Mouse (Mus musculus) liver, embryonic 11.5 days (tissue): ENCODE data around the gene Pacsin2. TPM values are rescaled to one million over a fixed set of nuclear protein-coding genes. Genes with fewer than 3 reads are reported as not detected.

Experiments
- ATAC-seq: fragments of 200-750 bp; cut with Nextera tagmentation; replicated peaks from 2 replicates; pipeline ENCODE4 v1.8.0; 2017; ENCODE audit warnings: moderate number of reproducible peaks, mild to moderate bottlenecking, moderate TSS enrichment, moderate library complexity; ENCODE audit not compliant: low FRiP score
- DNase-seq: peaks from one replicate; pipeline ENCODE4 v3.0.0-alpha.2; 2017; ENCODE audit warnings: low spot score
- H3K27ac ChIP-seq: fragments of 300-500 bp; sonication (generic); 2 replicates; pipeline ENCODE4 v1.5.1; 2014; ENCODE audit warnings: mild to moderate bottlenecking, low read depth, low read length, control low read depth
- H3K27me3 ChIP-seq: fragments of 300-500 bp; sonication (generic); replicated peaks from 2 replicates; pipeline ENCODE4 v1.6.1; 2014; ENCODE audit warnings: low read length, mixed read lengths; ENCODE audit not compliant: control insufficient read depth, insufficient read depth
- H3K36me3 ChIP-seq: fragments of 300-500 bp; sonication (generic); 2 replicates; pipeline ENCODE4 v1.6.1; 2014; ENCODE audit warnings: mild to moderate bottlenecking, low read length, moderate library complexity, mixed read lengths; ENCODE audit not compliant: control insufficient read depth, insufficient read depth
- H3K4me1 ChIP-seq: fragments of 300-500 bp; sonication (generic); replicated peaks from 2 replicates; pipeline ENCODE4 v1.6.1; 2014; ENCODE audit warnings: low read length, mixed read lengths; ENCODE audit not compliant: control insufficient read depth, insufficient read depth
- H3K4me2 ChIP-seq: fragments of 300-500 bp; sonication (generic); 2 replicates; pipeline ENCODE4 v1.6.1; 2014; ENCODE audit warnings: mild to moderate bottlenecking, control low read depth, moderate library complexity
- H3K4me3 ChIP-seq: fragments of 300-500 bp; sonication (generic); 2 replicates; pipeline ENCODE4 v1.5.1; 2014; ENCODE audit warnings: low read depth, low read length, control low read depth
- H3K9ac ChIP-seq: fragments of 300-500 bp; sonication (generic); 2 replicates; pipeline ENCODE4 v1.6.1; 2014; ENCODE audit warnings: low read depth, low read length, control low read depth
- H3K9me3 ChIP-seq: fragments of 300-500 bp; sonication (generic); 2 replicates; pipeline ENCODE4 v1.6.1; 2016; ENCODE audit warnings: low read length, inconsistent platforms, mixed read lengths; ENCODE audit not compliant: control insufficient read depth
- WGBS: fragments of 180-500 bp; shearing (Covaris S2); extraction: QIAGEN DNeasy Blood & Tissue Kit; methylation state at CpG from one replicate; pipeline ENCODE4 v1.1.7; 2014; 5-methylcytosine and 5-hydroxymethylcytosine counted together
- polyA plus RNA-seq: library from polyadenylated mRNA; unstranded; fragments of >200 nt; fragmentation: Nextera tagmentation; extraction: Ambion mirVana; gene quantifications from 2 replicates; pipeline ENCODE4 v1.2.1, GENCODE M21; 2014

The Pacsin2 gene
- polyA plus RNA-seq, 1 experiment from 2014 or later, result 82.9 TPM

GRCm38 (mm10) chr15:83473832-83474465, 9.5 kb upstream of the Pacsin2 start:
- peak; percentile 93 for ATAC-seq
- Histone ChIP-seq H3K36me3 (no peaks in the 10 kb centered on the region), H3K4me3 (no peak overlapping the region), H3K27me3 (peaks cover 2% of the 10 kb centered on the region; the same call in 1 of the 2 replicates), H3K27ac (no peak overlapping the region), H3K4me1 (peaks cover 13% of the 10 kb centered on the region), H3K4me2 (peak overlapping the region; percentile 53), H3K9me3 (no peaks in the 10 kb centered on the region), H3K9ac (peak overlapping the region; percentile 30; the same call in 1 of the 2 replicates)
- DNase-seq, result peak; percentile 51
- WGBS, result 47% methylated on average over 10 of the region's 10 CpGs

GRCm38 (mm10) chr15:83473251-83473650, 8.8 kb upstream of the Pacsin2 start:
- Histone ChIP-seq H3K9me3 (no peaks in the 10 kb centered on the region), H3K4me2 (no peak overlapping the region), H3K4me3 (no peak overlapping the region), H3K27me3 (peaks cover 2% of the 10 kb centered on the region; the same call in 1 of the 2 replicates), H3K27ac (no peak overlapping the region), H3K36me3 (no peaks in the 10 kb centered on the region), H3K4me1 (peaks cover 13% of the 10 kb centered on the region), H3K9ac (no peak overlapping the region)
- DNase-seq, result no peak
- 50% methylated on average over 1 of the region's 1 CpGs for WGBS
- ATAC-seq, result no peak

GRCm38 (mm10) chr15:83471476-83471875, 7.1 kb upstream of the Pacsin2 start:
- Histone ChIP-seq H3K4me1 (peaks cover 13% of the 10 kb centered on the region), H3K36me3 (no peaks in the 10 kb centered on the region), H3K4me3 (no peak overlapping the region), H3K9me3 (no peaks in the 10 kb centered on the region), H3K27me3 (no peaks in the 10 kb centered on the region; the same call in 1 of the 2 replicates), H3K27ac (no peak overlapping the region), H3K9ac (no peak overlapping the region), H3K4me2 (no peak overlapping the region)
- ATAC-seq, result no peak
- DNase-seq, result no peak
- 71% methylated on average over 7 of the region's 7 CpGs for WGBS

DNA sequence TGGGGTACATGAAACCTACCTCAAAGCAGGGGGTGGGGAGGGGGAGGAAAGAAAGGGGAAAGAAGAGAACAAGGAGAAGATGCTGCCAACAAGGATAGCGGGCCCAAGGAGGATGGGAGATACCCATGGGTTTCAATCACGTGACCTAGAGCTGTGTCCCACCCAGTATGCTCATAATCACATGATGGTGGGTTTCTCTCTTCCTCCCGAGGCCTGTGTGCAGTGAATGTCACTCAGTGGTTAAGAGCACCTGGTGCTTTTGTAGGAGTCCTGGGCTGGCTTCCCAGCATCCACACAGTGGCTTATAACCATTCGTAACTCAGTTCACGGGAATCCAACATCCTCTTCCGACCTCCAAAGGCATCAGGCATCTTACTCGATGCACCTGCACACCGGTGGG, 6.0 kb upstream of the Pacsin2 start:
- Histone ChIP-seq H3K9ac (no peak overlapping the region), H3K4me2 (no peak overlapping the region), H3K36me3 (no peaks in the 10 kb centered on the region), H3K9me3 (no peaks in the 10 kb centered on the region), H3K27ac (no peak overlapping the region), H3K4me1 (peaks cover 13% of the 10 kb centered on the region), H3K27me3 (no peaks in the 10 kb centered on the region), H3K4me3 (no peak overlapping the region)
- WGBS, result 82% methylated on average over 8 of the region's 8 CpGs
- no peak for ATAC-seq
- no peak for DNase-seq

DNA sequence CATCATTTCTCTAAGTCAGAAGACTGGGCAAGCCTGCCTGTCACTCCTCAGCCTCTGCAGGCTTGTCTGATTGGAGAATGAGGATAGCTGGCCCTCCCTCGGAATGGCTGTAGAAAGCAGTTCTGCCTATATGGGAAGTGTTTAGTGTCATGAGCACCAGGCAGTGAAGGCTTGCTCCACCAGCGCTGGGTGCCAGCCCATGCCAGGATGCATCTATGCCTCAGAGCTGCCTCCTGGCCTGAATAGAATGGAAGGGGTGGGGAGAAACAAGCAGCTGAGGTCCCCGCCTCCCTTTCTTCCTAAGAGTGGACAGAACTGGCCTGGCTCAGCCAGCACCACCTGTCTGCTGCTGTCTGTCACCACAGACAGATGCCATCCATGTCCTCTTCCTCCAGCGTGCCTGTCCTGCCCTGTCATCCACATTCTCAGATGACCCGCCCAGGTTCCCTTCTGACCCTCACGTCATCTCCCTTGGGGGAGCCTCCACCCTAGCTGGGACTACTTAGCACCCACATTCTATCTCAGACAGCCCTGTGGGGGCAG, 4.9 kb upstream of the Pacsin2 start:
- Histone ChIP-seq H3K9ac (no peak overlapping the region), H3K27me3 (no peaks in the 10 kb centered on the region), H3K4me3 (no peak overlapping the region), H3K4me1 (peaks cover 7% of the 10 kb centered on the region), H3K9me3 (no peaks in the 10 kb centered on the region), H3K36me3 (no peaks in the 10 kb centered on the region), H3K27ac (no peak overlapping the region), H3K4me2 (no peak overlapping the region)
- 62% methylated on average over 6 of the region's 6 CpGs for WGBS
- ATAC-seq, result no peak
- no peak for DNase-seq

- Histone ChIP-seq H3K36me3 (no peaks in the 10 kb centered on the region), H3K4me2 (no peak overlapping the region), H3K4me1 (peaks cover 9% of the 10 kb centered on the region), H3K27me3 (no peaks in the 10 kb centered on the region), H3K9ac (no peak overlapping the region), H3K27ac (no peak overlapping the region), H3K9me3 (no peaks in the 10 kb centered on the region), H3K4me3 (no peak overlapping the region)
- no peak for ATAC-seq
- WGBS, result 77% methylated on average over 9 of the region's 9 CpGs
- no peak for DNase-seq
Measured at GRCm38 (mm10) chr15:83467232-83467966, 3.0 kb upstream of the Pacsin2 start.

- H3K27ac ChIP-seq, result no peak overlapping the region
- H3K4me1 ChIP-seq, result peaks cover 9% of the 10 kb centered on the region
- H3K36me3 ChIP-seq, result no peaks in the 10 kb centered on the region
- H3K4me2 ChIP-seq, result no peak overlapping the region
- H3K27me3 ChIP-seq, result no peaks in the 10 kb centered on the region
- H3K9ac ChIP-seq, result no peak overlapping the region
- no peak overlapping the region for H3K4me3 ChIP-seq
- ATAC-seq, result no peak
- 67% methylated on average over 4 of the region's 4 CpGs for WGBS
- no peaks in the 10 kb centered on the region for H3K9me3 ChIP-seq
- DNase-seq, result no peak
Measured at GRCm38 (mm10) chr15:83466331-83466730, 1.9 kb upstream of the Pacsin2 start.

DNA sequence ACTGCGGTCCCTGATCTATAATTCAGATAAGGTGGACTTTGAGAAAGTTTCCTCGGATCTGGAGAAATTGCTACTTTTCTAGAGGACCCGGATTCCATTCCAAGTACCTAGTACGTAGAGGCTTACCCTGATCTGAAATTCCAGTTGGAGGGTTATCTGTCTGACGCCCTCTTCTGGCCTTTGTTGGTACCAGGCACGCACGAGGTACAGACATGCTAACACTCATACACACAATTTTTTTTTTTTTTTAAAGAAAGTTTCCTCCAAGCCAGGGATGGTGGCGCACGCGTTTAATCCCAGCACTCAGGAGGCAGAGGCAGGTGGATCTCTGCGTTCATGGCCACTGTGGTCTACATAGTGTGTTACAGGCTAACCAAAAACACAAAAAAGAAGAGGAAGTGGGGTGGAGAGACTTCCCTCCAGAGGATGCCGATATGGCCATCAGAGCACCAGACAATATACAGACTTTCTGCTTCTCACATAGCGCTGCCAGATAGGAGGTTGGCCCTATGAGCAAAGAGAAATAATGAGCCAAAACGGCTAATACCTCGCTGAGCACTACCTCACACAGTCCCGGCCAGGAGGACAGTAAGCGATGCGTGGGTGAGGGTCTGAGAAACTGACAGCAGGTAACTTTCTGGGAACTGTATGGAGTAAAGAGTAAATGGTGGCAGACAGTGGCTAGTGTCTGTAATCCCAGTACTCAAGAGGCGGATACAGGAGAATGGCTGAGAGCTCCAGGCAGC, 672 bp upstream of the Pacsin2 start:
- Histone ChIP-seq H3K4me3 (peak overlapping the region; percentile 89), H3K9ac (no peak overlapping the region), H3K36me3 (no peaks in the 10 kb centered on the region), H3K27me3 (no peaks in the 10 kb centered on the region), H3K27ac (no peak overlapping the region), H3K4me1 (peaks cover 9% of the 10 kb centered on the region), H3K9me3 (no peaks in the 10 kb centered on the region), H3K4me2 (peak overlapping the region; percentile 41)
- ATAC-seq (peak; percentile 40), DNase-seq (no peak)
- WGBS, result 68% methylated on average over 19 of the region's 19 CpGs
